Mouse (Mus musculus): ENCODE data around the gene Gosr2. TPM values are rescaled to one million over a fixed set of nuclear protein-coding genes. Genes with fewer than 3 reads are reported as not detected.
A peak's percentile ranks its signal among the peaks of the same experiment; 100 is the strongest.

The Gosr2 gene
- polyA plus RNA-seq, 1 experiment from 2014 or later: 103 TPM

- H3K9me3 ChIP-seq: no peaks in the 10 kb centered on the region
- no peak overlapping the region for H3K9ac ChIP-seq
- H3K4me3 ChIP-seq: no peak overlapping the region
- WGBS: 8% methylated on average over 3 of the region's 3 CpGs
- H3K4me1 ChIP-seq: no peaks in the 10 kb centered on the region
- no peak overlapping the region for H3K27ac ChIP-seq
- no peaks in the 10 kb centered on the region for H3K36me3 ChIP-seq
- H3K27me3 ChIP-seq: peaks cover 58% of the 10 kb centered on the region
- no peak overlapping the region for H3K4me2 ChIP-seq (replicated peaks)
- ATAC-seq (ENCODE audit: low FRiP score, low read depth): no peak
Observed at GRCm38 (mm10) chr11:103656520-103656919, 41.2 kb downstream of the Gosr2 start.

GRCm38 (mm10) chr11:103653359-103653965, 44.2 kb downstream of the Gosr2 start:
- Histone ChIP-seq H3K4me2 (replicated peaks) (no peak overlapping the region), H3K27me3 (peaks cover 89% of the 10 kb centered on the region), H3K4me1 (peaks cover 15% of the 10 kb centered on the region), H3K36me3 (no peaks in the 10 kb centered on the region), H3K9me3 (no peaks in the 10 kb centered on the region), H3K4me3 (no peak overlapping the region), H3K27ac (no peak overlapping the region), H3K9ac (no peak overlapping the region)
- ATAC-seq (ENCODE audit: low FRiP score, low read depth): no peak
- 68% methylated on average over 10 of the region's 10 CpGs for WGBS

- Histone ChIP-seq H3K4me2 (replicated peaks) (no peak overlapping the region), H3K27me3 (peaks cover 97% of the 10 kb centered on the region), H3K4me1 (peaks cover 19% of the 10 kb centered on the region), H3K9me3 (no peaks in the 10 kb centered on the region), H3K4me3 (no peak overlapping the region), H3K36me3 (no peaks in the 10 kb centered on the region), H3K9ac (no peak overlapping the region), H3K27ac (no peak overlapping the region)
- 78% methylated on average over 6 of the region's 6 CpGs for WGBS
- no peak for ATAC-seq (ENCODE audit: low FRiP score, low read depth)
Observed at GRCm38 (mm10) chr11:103651426-103651825, 46.3 kb downstream of the Gosr2 start.

GRCm38 (mm10) chr11:103649983-103650493, 47.7 kb downstream of the Gosr2 start:
- Histone ChIP-seq H3K4me3 (peak overlapping the region; percentile 47), H3K36me3 (no peaks in the 10 kb centered on the region), H3K27ac (no peak overlapping the region), H3K4me1 (peaks cover 19% of the 10 kb centered on the region), H3K27me3 (peaks cover 94% of the 10 kb centered on the region), H3K9ac (peak overlapping the region; percentile 25; the same call in 1 of the 2 replicates), H3K4me2 (replicated peaks) (peak overlapping the region; percentile 81), H3K9me3 (no peaks in the 10 kb centered on the region)
- under 1% methylated on average over 37 of the region's 37 CpGs for WGBS
- no peak for ATAC-seq (ENCODE audit: low FRiP score, low read depth)

- no peaks in the 10 kb centered on the region for H3K36me3 ChIP-seq
- peak within 1 kb of the TSS; percentile 25; the same call in 1 of the 2 replicates for H3K9ac ChIP-seq
- whole genome bisulfite sequencing: under 1% methylated on average over 71 of the region's 71 CpGs
- H3K4me3 ChIP-seq: peak within 1 kb of the TSS; percentile 47
- H3K9me3 ChIP-seq: no peaks in the 10 kb centered on the region
- H3K27ac ChIP-seq: no peak within 1 kb of the TSS
- no peak for ATAC-seq (ENCODE audit: low FRiP score, low read depth)
- H3K27me3 ChIP-seq: peaks cover 89% of the 10 kb centered on the region
- peaks cover 19% of the 10 kb centered on the region for H3K4me1 ChIP-seq
- peak within 1 kb of the TSS; percentile 81 for H3K4me2 ChIP-seq (replicated peaks)
Observed at GRCm38 (mm10) chr11:103649301-103649982, 48.3 kb downstream of the Gosr2 start, which contains the start of gene Rprml. Gene Rprml (plus strand): TSS chr11:103649570.

- Histone ChIP-seq H3K27ac (no peak overlapping the region), H3K9ac (no peak overlapping the region), H3K36me3 (no peaks in the 10 kb centered on the region), H3K4me1 (peaks cover 19% of the 10 kb centered on the region), H3K4me2 (replicated peaks) (peak overlapping the region; percentile 81; the same call in 1 of the 2 replicates), H3K27me3 (peaks cover 81% of the 10 kb centered on the region), H3K9me3 (no peaks in the 10 kb centered on the region), H3K4me3 (no peak overlapping the region)
- WGBS: 31% methylated on average over 7 of the region's 7 CpGs
- no peak for ATAC-seq (ENCODE audit: low FRiP score, low read depth)
Observed at GRCm38 (mm10) chr11:103648656-103649055, 49.0 kb downstream of the Gosr2 start.

GRCm38 (mm10) chr11:103647921-103648620, 49.6 kb downstream of the Gosr2 start:
- Histone ChIP-seq H3K9me3 (no peaks in the 10 kb centered on the region), H3K9ac (no peak overlapping the region), H3K27ac (no peak overlapping the region), H3K27me3 (peaks cover 75% of the 10 kb centered on the region), H3K4me1 (peaks cover 19% of the 10 kb centered on the region), H3K4me3 (no peak overlapping the region), H3K36me3 (no peaks in the 10 kb centered on the region), H3K4me2 (replicated peaks) (no peak overlapping the region)
- ATAC-seq (ENCODE audit: low FRiP score, low read depth): no peak
- 9% methylated on average over 11 of the region's 11 CpGs for WGBS

GRCm38 (mm10) chr11:103646301-103646700, 51.4 kb downstream of the Gosr2 start:
- H3K4me1 ChIP-seq: peaks cover 19% of the 10 kb centered on the region
- no peak overlapping the region for H3K4me2 ChIP-seq (replicated peaks)
- ATAC-seq (ENCODE audit: low FRiP score, low read depth): no peak
- no peak overlapping the region for H3K27ac ChIP-seq
- H3K27me3 ChIP-seq: peaks cover 58% of the 10 kb centered on the region
- H3K4me3 ChIP-seq: no peak overlapping the region
- no peaks in the 10 kb centered on the region for H3K36me3 ChIP-seq
- 56% methylated on average over 6 of the region's 6 CpGs for WGBS
- H3K9me3 ChIP-seq: no peaks in the 10 kb centered on the region
- H3K9ac ChIP-seq: no peak overlapping the region

GRCm38 (mm10) chr11:103645731-103646130, 52.0 kb downstream of the Gosr2 start:
- 45% methylated on average over 8 of the region's 8 CpGs for WGBS
- H3K4me1 ChIP-seq: peaks cover 19% of the 10 kb centered on the region
- H3K9me3 ChIP-seq: no peaks in the 10 kb centered on the region
- no peaks in the 10 kb centered on the region for H3K36me3 ChIP-seq
- no peak overlapping the region for H3K4me3 ChIP-seq
- no peak for ATAC-seq (ENCODE audit: low FRiP score, low read depth)
- H3K27ac ChIP-seq: no peak overlapping the region
- no peak overlapping the region for H3K4me2 ChIP-seq (replicated peaks)
- peaks cover 52% of the 10 kb centered on the region for H3K27me3 ChIP-seq
- no peak overlapping the region for H3K9ac ChIP-seq

GRCm38 (mm10) chr11:103643211-103643610, 54.5 kb downstream of the Gosr2 start:
- H3K9me3 ChIP-seq: no peaks in the 10 kb centered on the region
- H3K4me1 ChIP-seq: 0 out of 2 replicates have a peak, but pooled peaks cover 2% of the 10 kb centered on the region
- H3K9ac ChIP-seq: no peak overlapping the region
- 33% methylated on average over 9 of the region's 9 CpGs for WGBS
- no peaks in the 10 kb centered on the region for H3K36me3 ChIP-seq
- H3K27me3 ChIP-seq: peaks cover 49% of the 10 kb centered on the region
- no peak for ATAC-seq (ENCODE audit: low FRiP score, low read depth)
- H3K4me2 ChIP-seq (replicated peaks): no peak overlapping the region
- no peak overlapping the region for H3K27ac ChIP-seq
- no peak overlapping the region for H3K4me3 ChIP-seq

GRCm38 (mm10) chr11:103639407-103639946, 58.2 kb downstream of the Gosr2 start:
- Histone ChIP-seq H3K4me2 (replicated peaks) (peak overlapping the region; percentile 34; the same call in 1 of the 2 replicates), H3K36me3 (no peaks in the 10 kb centered on the region), H3K4me3 (no peak overlapping the region), H3K9me3 (no peaks in the 10 kb centered on the region), H3K9ac (no peak overlapping the region), H3K27me3 (peaks cover 24% of the 10 kb centered on the region), H3K27ac (no peak overlapping the region), H3K4me1 (no peaks in the 10 kb centered on the region)
- ATAC-seq (ENCODE audit: low FRiP score, low read depth): no peak
- WGBS: 2% methylated on average over 10 of the region's 10 CpGs

GRCm38 (mm10) chr11:103638790-103639189, 58.9 kb downstream of the Gosr2 start, which contains the start of gene Lyzl6:
Gene Lyzl6 (minus strand): TSS chr11:103638890.
- Histone ChIP-seq H3K4me2 (replicated peaks) (peak within 1 kb of the TSS; percentile 34; the same call in 1 of the 2 replicates), H3K36me3 (no peaks in the 10 kb centered on the region), H3K9ac (no peak within 1 kb of the TSS), H3K27ac (no peak within 1 kb of the TSS), H3K4me3 (no peak within 1 kb of the TSS), H3K9me3 (no peaks in the 10 kb centered on the region), H3K27me3 (peaks cover 24% of the 10 kb centered on the region), H3K4me1 (no peaks in the 10 kb centered on the region)
- ATAC-seq (ENCODE audit: low FRiP score, low read depth): no peak
- 79% methylated on average over 3 of the region's 3 CpGs for WGBS

Measured in limb, embryonic 13.5 days (tissue).